Mouse (Mus musculus) embryonic facial prominence, embryonic 12.5 days (tissue): ENCODE results near the gene Lias. TPM values are rescaled to one million over a fixed set of nuclear protein-coding genes. Genes with fewer than 3 reads are reported as not detected.

Experiments
- ATAC-seq: fragments of 200-750 bp; cut with Nextera tagmentation; 2 replicates; pipeline ENCODE4 v1.8.0; 2017; ENCODE audit not compliant: insufficient number of reproducible peaks, insufficient read depth, low FRiP score, low TSS enrichment
- H3K27ac ChIP-seq: fragments of 300-500 bp; sonication (generic); 2 replicates; pipeline ENCODE4 v1.5.1; 2016; ENCODE audit warnings: mild to moderate bottlenecking
- H3K27me3 ChIP-seq: fragments of 300-500 bp; sonication (generic); 2 replicates; pipeline ENCODE4 v1.6.1; 2016; ENCODE audit warnings: mild to moderate bottlenecking, moderate library complexity
- H3K36me3 ChIP-seq: fragments of 300-500 bp; sonication (generic); 2 replicates; pipeline ENCODE4 v1.6.1; 2016; ENCODE audit warnings: mild to moderate bottlenecking
- H3K4me1 ChIP-seq: fragments of 300-500 bp; sonication (generic); 2 replicates; pipeline ENCODE4 v1.6.1; 2016
- H3K4me2 ChIP-seq: fragments of 300-500 bp; sonication (generic); replicated peaks from 2 replicates; pipeline ENCODE4 v1.6.1; 2016; ENCODE audit warnings: mild to moderate bottlenecking, moderate library complexity
- H3K4me3 ChIP-seq: fragments of 300-500 bp; sonication (generic); 2 replicates; pipeline ENCODE4 v1.5.1; 2016; ENCODE audit warnings: mild to moderate bottlenecking
- H3K9ac ChIP-seq: fragments of 300-500 bp; sonication (generic); 2 replicates; pipeline ENCODE4 v1.6.1; 2016; ENCODE audit warnings: mild to moderate bottlenecking, moderate library complexity
- H3K9me3 ChIP-seq: fragments of 300-500 bp; sonication (generic); 2 replicates; pipeline ENCODE4 v1.6.1; 2016; ENCODE audit warnings: mild to moderate bottlenecking, moderate library complexity
- WGBS: fragments of 180-500 bp; shearing (Covaris S2); methylation state at CpG from one replicate; pipeline ENCODE4 v1.1.7; 2016; 5-methylcytosine and 5-hydroxymethylcytosine counted together
- polyA plus RNA-seq: library from polyadenylated mRNA; unstranded; fragments of >200 nt; fragmentation: Nextera tagmentation; extraction: Ambion mirVana; gene quantifications from 2 replicates; pipeline ENCODE4 v1.2.1, GENCODE M21; 2016

Gene Lias
- polyA plus RNA-seq, 1 experiment from 2014 or later = 66.6 TPM

DNA sequence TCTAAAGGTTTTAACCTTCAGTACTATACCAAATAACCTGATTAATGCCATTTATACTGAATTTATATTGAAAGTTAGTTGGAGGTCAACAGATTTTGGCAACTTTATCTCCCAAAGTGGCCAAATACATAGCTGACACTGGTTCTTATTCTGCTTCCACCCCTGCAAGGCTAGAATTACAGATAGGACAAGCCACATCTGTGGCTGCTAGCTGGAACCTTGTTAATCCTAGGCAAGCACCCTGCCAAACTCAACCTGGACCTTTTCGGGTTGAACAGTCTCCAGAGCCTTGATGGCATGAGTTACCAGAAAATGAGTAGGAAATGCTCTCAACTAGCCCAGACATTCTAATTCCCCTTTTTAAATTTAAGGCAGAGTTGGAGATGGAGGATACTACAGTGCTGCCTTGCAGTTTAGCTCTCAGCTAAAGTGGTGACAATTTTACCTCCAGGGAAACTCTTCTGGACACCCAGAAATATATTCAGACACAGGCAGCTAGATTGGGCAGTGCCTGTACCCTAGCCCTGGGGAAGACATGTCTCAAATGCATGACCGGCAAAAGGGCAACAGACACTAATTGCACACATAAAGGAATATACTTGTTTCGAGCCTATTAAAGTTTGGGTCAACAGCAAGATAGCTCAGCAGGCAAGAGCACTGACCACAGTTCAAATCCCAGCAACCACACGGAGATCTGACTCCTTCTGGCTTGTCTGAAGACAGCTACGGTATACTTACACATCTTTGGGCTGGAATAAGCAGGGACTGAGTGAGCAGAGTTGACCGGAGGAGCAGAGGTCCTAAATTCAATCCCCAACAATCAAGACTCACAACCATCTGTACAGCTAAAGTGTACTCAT is 4.1 kb upstream of the Lias start:
- Histone ChIP-seq H3K4me2 (no peak overlapping the region), H3K9me3 (no peaks in the 10 kb centered on the region), H3K27ac (no peak overlapping the region), H3K27me3 (no peaks in the 10 kb centered on the region), H3K4me3 (no peak overlapping the region), H3K36me3 (peaks cover 35% of the 10 kb centered on the region), H3K9ac (no peak overlapping the region), H3K4me1 (peaks cover 10% of the 10 kb centered on the region)
- 79% methylated on average over 6 of the region's 6 CpGs for WGBS
- ATAC-seq = no peak

DNA sequence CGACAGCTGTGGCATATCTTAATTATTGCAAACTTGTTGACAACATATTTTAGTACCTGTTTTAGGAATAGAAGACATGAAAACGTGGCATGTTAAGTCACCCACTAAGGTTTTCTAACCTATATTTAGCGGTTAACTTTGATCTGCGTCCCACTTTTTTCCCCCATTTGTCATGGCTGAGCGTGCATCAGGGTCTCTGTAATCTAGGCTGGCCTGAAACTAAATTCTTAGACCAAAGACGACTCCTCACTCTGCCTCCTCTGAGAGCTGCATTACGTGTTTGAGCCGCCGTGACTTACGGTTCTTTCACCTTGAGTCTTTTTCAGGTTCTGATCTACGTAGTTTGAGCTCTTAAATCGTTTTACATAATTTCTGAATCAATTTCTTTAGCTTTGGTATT is 456 bp downstream of the Lias start:
- Histone ChIP-seq H3K4me3 (peak overlapping the region; percentile 99), H3K9me3 (no peaks in the 10 kb centered on the region), H3K27me3 (no peaks in the 10 kb centered on the region), H3K36me3 (peaks cover 53% of the 10 kb centered on the region), H3K4me1 (peaks cover 10% of the 10 kb centered on the region), H3K4me2 (peak overlapping the region; percentile 60), H3K9ac (peak overlapping the region; percentile 99), H3K27ac (peak overlapping the region; percentile 92)
- no peak for ATAC-seq
- WGBS = 4% methylated on average over 12 of the region's 12 CpGs

DNA sequence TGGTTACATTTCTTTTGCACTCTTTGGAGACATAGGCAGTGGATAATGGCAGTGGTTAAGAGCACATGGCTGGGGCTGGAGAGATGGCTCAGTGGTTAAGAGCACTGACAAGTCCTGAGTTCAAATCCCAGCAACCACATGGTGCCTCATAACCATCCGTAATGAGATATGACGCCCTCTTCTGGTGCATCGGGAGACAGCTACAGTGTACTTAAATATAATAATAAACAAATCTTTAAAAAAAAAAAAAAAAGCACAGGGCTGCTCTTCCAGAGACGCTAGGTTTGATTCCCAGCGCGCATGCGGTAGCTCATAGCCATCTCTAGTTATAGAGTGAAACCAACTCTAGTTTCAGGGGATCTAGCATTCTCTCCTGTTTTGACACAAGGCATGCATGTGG is 3.1 kb downstream of the Lias start:
- H3K27me3 ChIP-seq = no peaks in the 10 kb centered on the region
- no peak overlapping the region for H3K9ac ChIP-seq
- H3K36me3 ChIP-seq = peaks cover 44% of the 10 kb centered on the region
- no peaks in the 10 kb centered on the region for H3K9me3 ChIP-seq
- H3K4me3 ChIP-seq = no peak overlapping the region
- no peak for ATAC-seq
- WGBS = 87% methylated on average over 7 of the region's 7 CpGs
- H3K27ac ChIP-seq = no peak overlapping the region
- no peak overlapping the region for H3K4me2 ChIP-seq
- H3K4me1 ChIP-seq = peaks cover 9% of the 10 kb centered on the region

DNA sequence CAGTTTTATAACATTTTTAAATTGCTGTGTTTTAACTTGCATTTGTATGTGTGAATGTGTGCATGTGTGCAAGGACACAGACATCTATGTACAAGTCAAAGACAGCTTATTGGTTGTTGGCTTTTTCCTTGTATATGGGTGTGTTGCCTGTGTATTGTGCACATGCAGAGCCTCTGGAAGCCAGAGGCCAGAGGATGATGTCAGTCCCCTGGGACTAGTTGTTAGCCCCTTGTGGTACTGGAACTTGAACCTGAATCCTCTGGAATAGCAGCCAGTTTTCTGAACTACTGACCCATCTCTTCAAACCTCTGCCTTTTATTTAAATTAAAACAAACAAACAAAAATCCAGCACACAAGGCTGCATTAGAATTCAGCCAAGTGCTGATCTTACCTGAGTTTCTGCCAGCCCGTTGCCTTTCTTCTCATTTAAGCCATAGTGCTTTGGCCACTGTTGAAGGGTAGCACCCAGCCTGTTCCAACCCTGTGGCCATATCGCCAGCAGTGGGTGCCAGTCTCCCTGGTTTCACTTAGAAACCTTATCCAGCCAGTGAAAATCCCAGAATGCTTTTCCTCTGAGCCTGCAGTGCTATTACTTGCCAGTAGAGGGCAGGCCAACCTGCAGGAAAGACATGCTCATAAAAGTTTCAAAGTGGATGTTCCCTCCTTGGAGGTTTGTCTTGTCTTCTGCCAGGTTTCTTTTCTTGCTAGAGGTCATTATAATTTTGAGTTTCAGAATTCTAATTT is 10.1 kb downstream of the Lias start:
- Histone ChIP-seq H3K4me1 (no peaks in the 10 kb centered on the region), H3K4me3 (no peak overlapping the region), H3K36me3 (peaks cover 71% of the 10 kb centered on the region), H3K27ac (no peak overlapping the region), H3K9me3 (no peaks in the 10 kb centered on the region), H3K27me3 (no peaks in the 10 kb centered on the region), H3K9ac (no peak overlapping the region), H3K4me2 (no peak overlapping the region)
- no peak for ATAC-seq
- WGBS = 31% methylated on average over 2 of the region's 2 CpGs

DNA sequence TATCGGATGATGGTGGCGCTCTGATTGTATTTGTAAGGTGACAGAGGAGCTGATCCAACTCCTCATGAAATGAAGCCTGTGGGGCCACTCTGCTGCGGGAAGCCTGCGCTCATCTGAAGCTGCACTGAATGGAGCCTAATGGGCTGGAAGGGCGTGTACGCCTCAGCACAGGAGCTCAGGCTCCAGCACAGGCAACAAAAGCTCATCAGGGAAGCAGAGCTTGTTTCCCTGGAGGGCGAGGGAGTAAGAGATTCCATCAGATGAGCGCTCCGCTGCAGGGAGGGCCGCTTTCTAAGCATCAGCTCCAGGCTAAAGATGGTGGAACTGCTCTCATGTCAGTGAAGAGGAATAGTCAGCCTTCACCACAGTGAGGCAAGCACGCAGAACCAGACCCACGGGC is 16.7 kb downstream of the Lias start:
- H3K27ac ChIP-seq = no peak overlapping the region
- no peaks in the 10 kb centered on the region for H3K27me3 ChIP-seq
- H3K4me1 ChIP-seq = no peaks in the 10 kb centered on the region
- H3K4me2 ChIP-seq = no peak overlapping the region
- WGBS = 47% methylated on average over 12 of the region's 12 CpGs
- H3K9ac ChIP-seq = no peak overlapping the region
- ATAC-seq = no peak
- no peaks in the 10 kb centered on the region for H3K9me3 ChIP-seq
- peaks cover 56% of the 10 kb centered on the region for H3K36me3 ChIP-seq
- H3K4me3 ChIP-seq = no peak overlapping the region

DNA sequence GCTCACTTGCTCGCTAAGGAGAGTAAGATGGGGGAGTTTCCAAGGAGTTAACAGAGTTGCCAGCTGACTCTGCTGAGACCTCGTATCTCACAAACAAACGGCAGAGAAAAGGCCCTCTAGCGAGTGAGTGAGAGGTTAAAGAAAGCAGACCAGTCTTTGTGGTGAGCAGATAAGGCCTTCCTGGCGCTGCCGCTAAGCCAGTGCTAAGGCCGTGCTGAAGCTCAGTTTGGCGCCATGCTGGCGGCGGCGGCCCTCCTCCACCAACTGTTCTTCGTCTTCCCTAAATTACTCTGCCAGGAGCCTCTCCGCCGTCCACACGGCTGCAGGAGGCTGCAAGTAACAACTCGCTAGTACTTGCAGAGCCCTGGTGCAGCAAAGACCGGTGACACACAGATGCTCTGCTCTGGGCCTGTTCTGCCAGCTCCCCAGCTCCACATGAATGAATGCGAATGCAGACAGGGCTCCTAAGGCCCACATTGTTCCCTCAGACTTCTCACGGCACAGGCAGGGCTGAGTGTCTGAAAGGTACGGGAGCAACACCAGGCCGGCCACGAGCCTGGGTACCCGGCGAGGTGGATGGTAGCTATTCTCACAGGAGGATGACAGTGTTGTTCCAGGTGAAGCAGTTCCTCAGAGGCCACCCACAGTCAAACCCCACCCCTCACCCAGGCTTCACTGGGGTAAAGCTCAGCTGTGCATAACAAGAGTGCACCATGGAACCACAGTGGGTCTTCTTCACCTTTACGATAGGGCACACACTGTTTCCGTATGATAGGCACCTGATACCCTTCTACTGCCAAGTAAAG is 24.6 kb downstream of the Lias start:
- H3K36me3 ChIP-seq = peaks cover 59% of the 10 kb centered on the region
- peak overlapping the region; percentile 90 for H3K27ac ChIP-seq
- no peak overlapping the region for H3K4me3 ChIP-seq
- 0 out of 2 replicates have a peak overlapping the region, but pooled peaks have one; percentile 13 for H3K4me2 ChIP-seq
- peaks cover 10% of the 10 kb centered on the region for H3K4me1 ChIP-seq
- peak; percentile 79 for ATAC-seq
- H3K9ac ChIP-seq = peak overlapping the region; percentile 11; the same call in 1 of the 2 replicates
- WGBS = 17% methylated on average over 26 of the region's 26 CpGs
- no peaks in the 10 kb centered on the region for H3K27me3 ChIP-seq
- no peaks in the 10 kb centered on the region for H3K9me3 ChIP-seq

DNA sequence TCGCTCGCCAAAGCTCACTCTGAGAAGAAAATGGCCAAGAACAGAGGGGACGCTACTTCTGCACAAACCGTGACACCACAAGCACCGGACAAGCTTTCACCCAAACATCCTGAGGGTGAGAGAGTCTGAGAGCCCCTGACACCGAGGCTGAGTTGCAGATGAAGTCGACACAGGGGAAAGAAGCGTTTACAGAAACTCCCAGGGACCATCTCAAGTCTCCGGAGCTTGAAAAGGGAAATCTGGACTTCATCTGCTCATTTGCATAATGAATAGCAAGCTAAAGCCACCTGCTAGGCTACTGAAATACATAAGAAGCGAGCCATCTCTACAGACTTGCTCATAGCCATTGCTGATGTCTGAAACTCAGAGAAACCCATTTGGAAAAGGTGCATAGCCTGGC is 27.8 kb downstream of the Lias start:
- no peak for ATAC-seq
- Histone ChIP-seq H3K36me3 (peaks cover 69% of the 10 kb centered on the region), H3K4me1 (peaks cover 10% of the 10 kb centered on the region), H3K4me3 (no peak overlapping the region), H3K27me3 (no peaks in the 10 kb centered on the region), H3K9ac (no peak overlapping the region), H3K27ac (no peak overlapping the region), H3K9me3 (no peaks in the 10 kb centered on the region), H3K4me2 (no peak overlapping the region)
- WGBS = 75% methylated on average over 10 of the region's 10 CpGs

DNA sequence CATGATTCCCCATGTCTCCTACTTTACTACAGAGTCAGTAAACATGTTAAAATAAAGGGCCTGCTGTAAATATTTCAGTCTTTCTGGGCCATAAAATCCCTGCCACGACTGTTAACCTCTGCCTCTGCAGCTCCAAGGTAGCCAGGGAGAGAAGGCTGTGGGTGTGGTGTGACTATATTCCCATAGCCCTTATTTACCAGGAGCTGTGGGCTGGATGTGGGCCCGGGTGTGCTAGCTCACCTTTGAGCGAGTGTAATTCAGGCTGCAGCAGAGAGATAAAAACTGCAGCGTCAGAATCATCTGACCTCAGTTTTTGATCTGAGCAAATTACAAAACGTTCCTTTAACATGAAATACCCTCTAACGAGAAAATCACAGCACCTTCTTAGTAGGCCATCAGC is 29.5 kb downstream of the Lias start:
- Histone ChIP-seq H3K4me1 (peaks cover 7% of the 10 kb centered on the region), H3K4me2 (no peak overlapping the region), H3K36me3 (peaks cover 77% of the 10 kb centered on the region), H3K27me3 (no peaks in the 10 kb centered on the region), H3K27ac (no peak overlapping the region), H3K9ac (no peak overlapping the region), H3K9me3 (no peaks in the 10 kb centered on the region), H3K4me3 (no peak overlapping the region)
- WGBS = 84% methylated on average over 6 of the region's 6 CpGs
- ATAC-seq = no peak

DNA sequence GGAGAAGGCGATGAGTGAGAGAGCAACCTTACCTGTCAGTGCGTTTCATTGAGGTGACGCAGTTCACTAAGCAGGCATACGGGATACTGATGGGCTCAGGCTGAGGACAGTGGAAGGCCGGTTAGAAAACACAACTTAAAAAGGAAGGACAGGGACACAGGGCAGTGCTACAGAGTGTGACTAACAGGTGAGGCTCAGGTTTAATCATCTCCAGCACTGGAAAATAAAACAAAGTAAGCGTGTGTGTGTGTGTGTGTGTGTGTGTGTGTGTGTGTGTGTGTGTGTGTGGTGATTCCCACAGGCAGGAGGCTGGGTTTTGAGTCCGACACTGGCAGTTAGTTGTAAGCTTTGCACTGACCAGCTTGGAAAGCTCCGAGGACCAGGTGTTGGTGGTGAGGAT is 31.5 kb downstream of the Lias start:
- peaks cover 68% of the 10 kb centered on the region for H3K36me3 ChIP-seq
- no peaks in the 10 kb centered on the region for H3K9me3 ChIP-seq
- H3K9ac ChIP-seq = no peak overlapping the region
- ATAC-seq = no peak
- WGBS = 95% methylated on average over 8 of the region's 8 CpGs
- no peaks in the 10 kb centered on the region for H3K27me3 ChIP-seq
- no peak overlapping the region for H3K27ac ChIP-seq
- H3K4me2 ChIP-seq = no peak overlapping the region
- no peaks in the 10 kb centered on the region for H3K4me1 ChIP-seq
- H3K4me3 ChIP-seq = no peak overlapping the region

DNA sequence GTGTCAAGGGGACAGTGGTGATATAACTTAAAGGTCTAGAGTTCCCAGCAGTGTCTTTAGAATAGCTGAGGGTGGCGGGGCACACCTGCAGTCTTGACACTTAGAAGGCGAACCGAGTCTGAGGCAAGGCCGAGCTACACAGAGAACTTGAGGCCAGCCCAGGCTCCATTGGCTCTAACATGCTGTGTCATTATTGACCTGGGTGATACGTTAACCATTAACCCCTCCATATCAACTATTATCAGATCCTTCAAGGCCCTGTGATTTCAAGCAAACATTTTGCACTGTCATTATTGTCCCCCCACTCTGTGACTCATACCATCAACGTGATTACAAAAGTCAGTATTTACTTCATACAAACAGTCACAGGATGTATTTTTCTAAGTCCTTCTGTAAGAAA is 32.9 kb downstream of the Lias start:
- no peak overlapping the region for H3K27ac ChIP-seq
- WGBS = 94% methylated on average over 6 of the region's 6 CpGs
- H3K4me1 ChIP-seq = no peaks in the 10 kb centered on the region
- H3K4me2 ChIP-seq = no peak overlapping the region
- no peak overlapping the region for H3K4me3 ChIP-seq
- H3K27me3 ChIP-seq = no peaks in the 10 kb centered on the region
- H3K36me3 ChIP-seq = peaks cover 57% of the 10 kb centered on the region
- no peaks in the 10 kb centered on the region for H3K9me3 ChIP-seq
- H3K9ac ChIP-seq = no peak overlapping the region
- no peak for ATAC-seq

DNA sequence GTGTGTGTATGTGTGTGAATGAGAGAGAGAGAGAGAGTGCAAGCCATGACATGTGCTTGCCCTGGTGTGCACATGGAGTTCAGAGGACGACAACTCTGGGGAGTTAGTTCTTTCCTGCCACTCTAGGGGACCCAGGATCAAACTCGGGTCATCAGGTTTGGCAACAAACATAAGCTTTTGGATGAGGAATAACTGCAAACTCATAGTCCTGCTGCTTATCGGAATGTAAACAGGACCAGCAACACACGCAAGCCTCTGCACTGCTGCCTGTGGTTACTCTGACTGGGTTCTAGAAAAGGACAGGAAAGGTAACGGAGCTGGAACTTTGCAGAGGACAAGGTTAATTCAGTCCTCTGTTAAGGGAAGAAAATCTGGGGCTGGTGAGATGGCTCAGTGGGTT is 34.0 kb downstream of the Lias start:
- Histone ChIP-seq H3K4me3 (no peak overlapping the region), H3K4me1 (no peaks in the 10 kb centered on the region), H3K36me3 (peaks cover 55% of the 10 kb centered on the region), H3K9me3 (no peaks in the 10 kb centered on the region), H3K4me2 (no peak overlapping the region), H3K9ac (no peak overlapping the region), H3K27ac (no peak overlapping the region), H3K27me3 (no peaks in the 10 kb centered on the region)
- WGBS = 86% methylated on average over 5 of the region's 5 CpGs
- no peak for ATAC-seq
